Mouse (Mus musculus) heart, postnatal 10 days (tissue): Measurements from ENCODE around the gene Actg1. TPM values are rescaled to one million over a fixed set of nuclear protein-coding genes. Genes with fewer than 3 reads are reported as not detected.

Source experiments
- DNase-seq, 2 experiments: peaks; one replicate each; pipeline ENCODE4 v3.0.0; 2021
- intact Hi-C: fragments of 180-260 bp; cut with DNase I; formaldehyde crosslinking; loops from one replicate; pipeline ENCODE4 v1.15.1; 2025
- microRNA-seq, 2 experiments: library from miRNA; unstranded; fragments of <30 nt; microRNA quantifications; one replicate each; pipeline ENCODE4 v1.2.0; 2022
- total RNA-seq, 2 experiments: library from RNA; stranded (reverse); gene quantifications; 2 replicates each; pipeline ENCODE4 v1.2.3; 2021

Actg1 gene
- total RNA-seq, 2 experiments from 2014 or later = 691 to 703 TPM

GRCm38 (mm10) chr11:120298441-120299141, 49.8 kb downstream of the Actg1 start:
- no peak for DNase-seq
- intact Hi-C loops = no loop called here

GRCm38 (mm10) chr11:120297767-120298166, 50.6 kb downstream of the Actg1 start:
- DNase-seq = no peak
- intact Hi-C loops = no loop called here

GRCm38 (mm10) chr11:120296305-120297144, 51.8 kb downstream of the Actg1 start:
- intact Hi-C loops = no loop called here
- DNase-seq = no peak

Small RNAs within 50 kb of the gene (microRNA-seq; reads per million reads assigned to microRNA genes)
- gene Gm23419 = 0 reads per million in 2 experiments
- gene Mir6935 = 0 to 0.70 reads per million in 2 experiments

Other genes starting within 250 kb of the Actg1 start
- 10 to 100 TPM in 1 of 2 experiments, 1 to 10 TPM in 1; 9.6 to 11.1 TPM for gene Tepsin, start 249.8 kb downstream of the Actg1 start, total RNA-seq
- 10 to 100 TPM; 49.3 to 61.9 TPM for gene Ndufaf8, start 249.6 kb downstream of the Actg1 start, total RNA-seq
- gene Slc38a10, start 197.2 kb downstream of the Actg1 start, total RNA-seq = 100 to 1,000 TPM; 104 to 116 TPM
- 10 to 100 TPM in 1 of 2 experiments, 1 to 10 TPM in 1; 8.8 to 14.1 TPM for gene Bahcc1, start 115.6 kb downstream of the Actg1 start, total RNA-seq
- not detected for gene Fscn2, start 13.0 kb upstream of the Actg1 start, total RNA-seq
- gene Faap100, start 30.2 kb upstream of the Actg1 start, total RNA-seq = 10 to 100 TPM; 21.3 to 24.3 TPM
- 10 to 100 TPM; 53.9 to 59.6 TPM for gene Nploc4, start 89.2 kb upstream of the Actg1 start, total RNA-seq
- gene Tspan10, start 94.1 kb upstream of the Actg1 start, total RNA-seq = 1 to 10 TPM in 1 of 2 experiments, under 1 TPM in 1; 0.24 to 2.3 TPM
- under 1 TPM in 1 of 2 experiments, not detected in 1; 0.32 TPM for gene Pde6g, start 105.0 kb upstream of the Actg1 start, total RNA-seq
- gene Oxld1, start 109.5 kb upstream of the Actg1 start, total RNA-seq = 10 to 100 TPM; 33.5 to 35.2 TPM
- 1 to 10 TPM; 6.4 to 7.9 TPM for gene Ccdc137, start 109.6 kb upstream of the Actg1 start, total RNA-seq
- gene Arl16, start 119.1 kb upstream of the Actg1 start, total RNA-seq = 10 to 100 TPM; 13.6 to 16.5 TPM
- 100 to 1,000 TPM; 227 to 233 TPM for gene Mrpl12, start 136.1 kb upstream of the Actg1 start, total RNA-seq
- 10 to 100 TPM; 24.8 to 25.0 TPM for gene Slc25a10, start 143.3 kb upstream of the Actg1 start, total RNA-seq
- gene Gcgr, start 182.2 kb upstream of the Actg1 start, total RNA-seq = 1 to 10 TPM; 2.4 to 3.1 TPM
- 10 to 100 TPM; 70.5 to 72.7 TPM for gene Mcrip1, start 201.2 kb upstream of the Actg1 start, total RNA-seq
- gene Ppp1r27, start 202.6 kb upstream of the Actg1 start, total RNA-seq = under 1 TPM in 1 of 2 experiments, not detected in 1; 0.60 TPM
- 100 to 1,000 TPM; 306 to 311 TPM for gene P4hb, start 224.7 kb upstream of the Actg1 start, total RNA-seq
- 100 to 1,000 TPM; 236 to 257 TPM for gene Arhgdia, start 233.1 kb upstream of the Actg1 start, total RNA-seq
- 10 to 100 TPM; 86.1 to 88.3 TPM for gene Alyref, start 249.8 kb upstream of the Actg1 start, total RNA-seq
- gene Anapc11, start 249.9 kb upstream of the Actg1 start, total RNA-seq = 100 to 1,000 TPM in 1 of 2 experiments, 10 to 100 TPM in 1; 95.1 to 105 TPM